Mouse (Mus musculus): Measurements from ENCODE around the gene Tmc6. TPM values are rescaled to one million over a fixed set of nuclear protein-coding genes. Genes with fewer than 3 reads are reported as not detected.

Gene Tmc6
- total RNA-seq, 4 experiments from 2014 or later = 28.2 to 50.0 (median 40.7) TPM

DNA sequence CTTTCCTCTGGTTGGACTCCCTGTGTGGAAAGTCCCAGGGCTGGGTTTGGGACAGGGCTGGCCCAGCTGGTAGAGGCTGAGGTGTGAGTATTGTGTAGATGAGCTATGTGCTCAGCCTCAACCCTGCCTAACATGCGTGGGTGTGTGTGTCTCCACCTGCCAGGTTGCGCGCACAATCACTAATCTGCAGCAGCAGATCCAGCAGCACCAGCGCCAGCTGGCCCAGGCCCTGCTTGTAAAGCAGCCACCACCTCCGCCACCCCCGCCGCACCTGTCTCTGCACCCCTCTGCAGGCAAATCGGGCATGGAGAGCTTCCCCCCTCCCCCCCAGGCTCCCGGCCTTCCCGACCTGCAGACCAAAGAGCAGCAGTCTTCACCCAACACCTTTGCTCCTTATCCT, 32.6 kb downstream of the Tmc6 start:
- no peak for DNase-seq

DNA sequence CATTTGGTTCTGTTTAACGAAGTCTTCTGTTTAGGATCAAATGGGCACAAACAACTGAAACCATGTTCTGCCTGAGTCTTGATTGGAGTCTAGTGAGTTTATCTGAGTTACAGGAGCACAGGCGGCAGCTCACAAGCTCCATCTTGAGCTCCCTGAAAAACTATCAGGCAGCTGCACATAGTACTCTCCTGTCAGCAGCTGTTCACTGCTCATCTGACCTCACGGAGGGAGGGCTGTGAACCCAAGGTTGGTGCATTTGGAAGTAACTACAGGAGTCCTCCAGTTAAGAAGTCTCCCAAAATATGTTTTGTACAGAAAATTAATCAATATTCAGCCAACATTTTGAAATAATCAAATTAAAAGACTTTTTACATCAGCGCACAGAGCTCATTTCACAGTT, 33.4 kb downstream of the Tmc6 start:
- no peak for DNase-seq

DNA sequence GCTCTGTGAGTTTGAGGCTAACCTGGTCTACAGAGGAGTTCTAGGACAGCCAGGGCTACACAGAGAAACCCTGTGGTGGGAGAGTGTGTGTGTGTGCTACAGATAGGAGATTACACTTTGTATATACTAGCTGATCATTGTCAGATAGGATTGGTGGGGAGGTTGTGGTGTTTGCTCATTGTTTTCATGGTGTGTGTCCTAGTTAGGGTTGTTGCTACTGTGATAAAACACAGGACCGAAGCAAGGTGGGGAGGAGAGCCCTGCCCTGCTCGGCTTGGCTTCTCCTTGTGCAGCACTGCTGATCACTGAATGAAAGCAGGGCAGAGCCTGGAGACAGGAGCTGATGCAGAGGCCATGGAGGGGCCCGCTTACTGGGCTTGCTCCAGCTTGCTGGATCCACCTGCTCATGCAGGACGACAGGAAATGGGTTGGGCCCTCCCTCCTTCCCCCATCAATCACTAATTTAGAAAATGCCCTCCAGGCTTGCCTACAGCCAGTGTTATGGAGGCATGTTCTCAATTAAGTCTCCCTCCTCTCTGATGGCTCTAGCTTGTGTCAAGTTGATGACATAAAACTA, 38.5 kb downstream of the Tmc6 start:
- no peak for DNase-seq

DNA sequence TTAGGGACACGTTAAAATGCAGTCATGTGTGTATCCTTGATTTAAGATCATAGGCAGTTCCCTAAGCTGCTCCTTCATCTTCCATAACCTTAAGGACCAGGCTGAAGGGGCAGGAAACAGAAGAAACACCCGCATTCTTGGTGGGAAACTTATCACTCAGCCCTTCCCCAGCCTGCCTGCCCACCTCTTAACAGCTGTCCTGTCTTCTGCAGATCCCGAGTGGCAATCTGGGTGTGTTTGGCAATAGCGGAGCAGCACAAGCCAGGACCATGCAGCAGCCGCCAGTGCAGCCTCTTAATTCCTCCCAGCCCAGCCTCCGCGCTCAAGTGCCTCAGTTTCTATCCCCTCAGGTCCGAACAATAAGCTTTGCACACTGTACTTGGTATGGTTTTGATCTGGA, 39.3 kb downstream of the Tmc6 start:
- no peak for DNase-seq

DNA sequence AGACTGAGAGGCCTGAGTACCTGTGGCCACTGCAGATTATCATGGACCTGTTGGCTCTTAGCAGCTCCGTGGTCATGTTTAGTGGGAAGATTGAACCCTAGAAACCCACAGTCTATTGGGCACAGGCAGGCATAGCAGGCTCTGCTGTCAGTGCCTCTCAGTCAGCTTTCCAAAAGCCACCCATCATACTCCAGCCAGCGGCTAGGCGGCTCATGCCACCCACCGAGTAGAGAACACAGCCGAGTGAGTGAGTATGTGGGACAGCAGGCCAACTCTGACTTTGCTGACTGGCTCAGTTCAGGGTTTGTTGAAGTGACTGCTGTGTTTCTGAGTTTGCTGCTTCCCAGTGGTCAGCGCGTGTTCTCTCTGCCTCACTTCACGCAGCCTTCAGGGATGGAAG, 39.8 kb downstream of the Tmc6 start:
- no peak for DNase-seq

- no peak for DNase-seq
Measured at GRCm38 (mm10) chr11:117741128-117741527, 40.9 kb downstream of the Tmc6 start.

DNA sequence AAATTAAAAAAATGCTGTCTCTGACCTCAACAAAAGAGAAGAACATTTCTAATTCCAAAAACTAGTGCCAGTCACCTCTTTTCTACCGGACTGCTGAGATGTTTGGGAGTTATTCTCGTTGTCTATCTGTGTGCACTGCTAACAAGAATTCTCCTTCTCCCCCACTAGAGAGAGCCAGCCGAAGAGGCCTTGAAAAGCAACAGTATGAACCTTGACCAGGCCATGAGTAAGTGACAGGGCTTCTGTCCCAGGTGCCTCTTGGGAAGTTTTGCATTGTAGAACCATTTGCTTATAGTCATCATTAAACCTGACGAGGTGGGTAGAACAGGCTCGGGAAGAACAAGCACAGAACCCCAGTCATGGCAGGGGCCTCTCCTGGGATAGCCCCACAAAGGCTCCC, 43.9 kb downstream of the Tmc6 start:
- no peak for DNase-seq

- DNase-seq = no peak
Measured at GRCm38 (mm10) chr11:117736037-117736689, 45.8 kb downstream of the Tmc6 start.

DNA sequence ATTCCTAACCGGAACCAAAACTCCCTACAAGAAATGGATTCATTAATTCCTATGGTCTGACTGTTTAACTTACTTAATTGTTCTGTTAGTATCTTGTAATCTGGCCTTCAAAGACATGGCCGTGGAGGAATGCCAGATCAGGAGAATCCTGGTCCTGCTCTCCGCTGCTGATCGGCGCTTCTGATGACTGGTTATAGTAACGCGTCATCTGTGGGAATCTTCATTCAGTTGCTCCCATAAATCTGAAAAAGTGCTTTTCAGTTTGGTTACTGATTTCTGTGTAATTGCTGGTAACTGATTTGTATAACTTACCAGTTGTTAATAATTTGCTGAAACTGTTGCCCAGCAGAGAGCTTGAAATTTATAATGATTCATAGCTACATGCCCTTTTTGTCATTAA, 50.5 kb downstream of the Tmc6 start:
- peak; percentile 44 for DNase-seq

GRCm38 (mm10) chr11:117730490-117730838, 51.5 kb downstream of the Tmc6 start:
- no peak for DNase-seq

- DNase-seq = no peak
Measured at GRCm38 (mm10) chr11:117729798-117730489, 52.1 kb downstream of the Tmc6 start.

DNA sequence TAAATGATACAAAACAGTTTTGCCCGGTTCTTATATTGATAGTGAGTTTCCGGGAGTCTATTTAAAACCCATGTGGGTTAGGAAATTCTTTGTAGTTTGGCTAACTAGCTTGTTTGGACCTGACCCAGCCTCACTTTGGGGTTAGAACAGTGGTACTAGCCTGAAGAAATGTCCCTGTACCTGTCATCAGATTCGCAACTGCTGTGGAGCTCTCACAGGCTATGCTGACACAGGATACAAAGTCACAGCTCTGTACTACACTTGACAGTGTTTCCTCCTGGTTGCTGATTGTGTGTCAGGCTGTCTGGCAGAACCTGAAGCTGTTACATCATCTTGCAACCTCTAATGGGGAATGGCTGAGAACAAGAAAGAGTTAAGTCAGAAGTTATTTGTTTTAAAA, 52.7 kb downstream of the Tmc6 start:
- no peak for DNase-seq

GRCm38 (mm10) chr11:117728841-117729240, 53.2 kb downstream of the Tmc6 start:
- DNase-seq = no peak

GRCm38 (mm10) chr11:117728245-117728644, 53.8 kb downstream of the Tmc6 start:
- DNase-seq = no peak

DNA sequence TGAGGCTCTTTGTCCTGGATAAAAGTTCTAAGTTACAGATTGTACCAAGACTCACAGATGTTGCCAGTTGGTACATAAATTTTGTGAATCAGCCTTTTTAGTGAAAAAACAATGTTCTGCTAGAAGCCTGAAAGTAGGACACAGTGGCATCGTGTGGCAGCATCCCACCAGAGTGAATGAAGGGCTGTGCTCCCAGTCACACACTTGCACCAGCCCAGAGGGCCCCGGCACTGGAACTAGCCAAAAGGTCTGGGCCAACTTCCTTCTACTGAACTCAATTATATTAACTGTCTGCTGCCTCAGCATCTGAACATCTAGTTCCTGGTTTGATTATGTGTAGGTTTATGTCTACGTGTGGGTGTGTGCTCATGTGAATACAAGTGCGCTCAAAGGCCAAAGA, 55.0 kb downstream of the Tmc6 start:
- no peak for DNase-seq

DNA sequence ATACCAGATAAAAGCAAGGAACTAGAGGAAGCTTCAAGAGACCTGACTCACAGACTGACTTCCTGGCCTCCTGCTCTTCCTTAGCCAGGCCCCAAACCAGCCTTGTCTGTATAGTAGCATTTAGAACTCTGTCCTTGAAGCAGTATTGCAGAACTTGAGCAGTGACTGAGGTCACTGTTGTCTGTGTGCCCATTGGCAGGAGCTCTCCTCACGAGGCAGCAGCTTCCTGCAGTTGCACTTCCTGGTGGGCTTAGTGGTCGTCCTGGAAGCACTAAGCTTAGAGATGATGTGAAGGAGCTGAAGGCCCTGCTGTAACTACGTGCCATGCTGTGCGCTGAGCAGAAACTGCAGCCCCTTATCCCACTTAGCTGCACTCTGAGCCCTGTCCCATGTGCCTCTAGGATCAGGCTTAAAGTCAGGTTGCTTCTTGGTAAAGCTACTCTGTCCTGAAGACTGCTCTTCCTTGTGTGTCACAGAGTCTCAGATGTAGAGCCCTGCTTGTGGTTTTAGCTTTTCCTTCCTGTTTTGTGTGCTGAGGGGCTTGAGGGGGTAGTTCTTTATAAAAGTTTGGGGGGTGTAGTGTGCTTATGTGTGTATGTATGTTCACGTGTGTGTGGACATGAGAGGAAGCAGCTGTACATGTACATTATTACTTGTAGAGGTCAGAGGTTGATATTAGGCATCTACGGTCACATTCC, 57.2 kb downstream of the Tmc6 start:
- DNase-seq = peak; percentile 44

GRCm38 (mm10) chr11:117718838-117719237, 63.2 kb downstream of the Tmc6 start:
- no peak for DNase-seq

Other genes starting within 250 kb of the Tmc6 start
- gene Tnrc6c, start 127.9 kb downstream of the Tmc6 start, total RNA-seq (2022) = 10 to 100 TPM; 22.3 to 41.0 (median 31.9) TPM
- 1 to 10 TPM; 1.5 to 3.3 (median 3.0) TPM for gene Tmc8, start 122 bp downstream of the Tmc6 start, total RNA-seq (2022)
- not detected for gene 6030468B19Rik, start 15.5 kb upstream of the Tmc6 start, total RNA-seq (2022)
- 1 to 10 TPM in 2 of 4 experiments, under 1 TPM in 2; 0.59 to 3.4 (median 1.3) TPM for gene Gm20708, start 27.5 kb upstream of the Tmc6 start, total RNA-seq (2022)
- gene Syngr2, start 27.5 kb upstream of the Tmc6 start, total RNA-seq (2022) = 100 to 1,000 TPM in 2 of 4 experiments, 10 to 100 TPM in 2; 86.0 to 110 (median 103) TPM
- gene Afmid, start 43.7 kb upstream of the Tmc6 start, total RNA-seq (2022) = 10 to 100 TPM in 2 of 4 experiments, 1 to 10 TPM in 2; 5.1 to 17.0 (median 10.2) TPM
- gene Tk1, start 43.9 kb upstream of the Tmc6 start, total RNA-seq (2022) = 1 to 10 TPM; 2.4 to 5.0 (median 4.3) TPM
- 1 to 10 TPM; 1.2 to 2.5 (median 1.7) TPM for gene Birc5, start 67.1 kb upstream of the Tmc6 start, total RNA-seq (2022)
- gene Tmem235, start 78.6 kb upstream of the Tmc6 start, total RNA-seq (2022) = not detected
- gene Tha1, start 91.3 kb upstream of the Tmc6 start, total RNA-seq (2022) = 10 to 100 TPM; 16.4 to 16.7 (median 16.5) TPM
- 10 to 100 TPM in 1 of 4 experiments, 1 to 10 TPM in 3; 4.4 to 14.6 (median 5.4) TPM for gene Socs3, start 187.8 kb upstream of the Tmc6 start, total RNA-seq (2022)
- gene Pgs1, start 204.1 kb upstream of the Tmc6 start, total RNA-seq (2022) = 10 to 100 TPM; 52.7 to 76.9 (median 68.2) TPM

All from adrenal gland, adult 8-10 months (tissue).